Mouse (Mus musculus) heart, embryonic 10.5 days (tissue): Measurements from ENCODE around the gene Cisd3. TPM values are rescaled to one million over a fixed set of nuclear protein-coding genes. Genes with fewer than 3 reads are reported as not detected.
"Not testable (repeated sequence)": the region's sequence is repeated elsewhere in the genome, so short reads cannot be mapped to it uniquely, and the experiment has no call there.

Experiments used
- DNase-seq: peaks from one replicate; pipeline ENCODE4 v3.0.0-alpha.2; 2017; ENCODE audit warnings: low spot score
- H3K27ac ChIP-seq: fragments of 300-500 bp; sonication (generic); 2 replicates; pipeline ENCODE4 v1.5.1; 2016; ENCODE audit warnings: mild to moderate bottlenecking
- H3K27me3 ChIP-seq: fragments of 300-500 bp; sonication (generic); 2 replicates; pipeline ENCODE4 v1.6.1; 2016; ENCODE audit warnings: mild to moderate bottlenecking; ENCODE audit not compliant: poor library complexity, insufficient read depth, severe bottlenecking
- H3K36me3 ChIP-seq: fragments of 300-500 bp; sonication (generic); 2 replicates; pipeline ENCODE4 v1.6.1; 2016; ENCODE audit warnings: mild to moderate bottlenecking, moderate library complexity
- H3K4me1 ChIP-seq: fragments of 300-500 bp; sonication (generic); 2 replicates; pipeline ENCODE4 v1.6.1; 2016; ENCODE audit warnings: mild to moderate bottlenecking
- H3K4me3 ChIP-seq: fragments of 300-500 bp; sonication (generic); 2 replicates; pipeline ENCODE4 v1.5.1; 2016; ENCODE audit warnings: mild to moderate bottlenecking, moderate library complexity
- H3K9me3 ChIP-seq: fragments of 300-500 bp; sonication (generic); 2 replicates; pipeline ENCODE4 v1.6.1; 2016; ENCODE audit warnings: mild to moderate bottlenecking, moderate library complexity
- WGBS: fragments of 180-500 bp; shearing (Covaris S2); methylation state at CpG from one replicate; pipeline ENCODE4 v1.1.7; 2016; 5-methylcytosine and 5-hydroxymethylcytosine counted together
- microRNA-seq: library from miRNA; unstranded; fragments of <30 nt; microRNA quantifications from one replicate; pipeline ENCODE4, GENCODE M21; 2017
- polyA plus RNA-seq: library from polyadenylated mRNA; unstranded; fragments of >200 nt; fragmentation: Nextera tagmentation; extraction: Ambion mirVana; gene quantifications from 2 replicates; pipeline ENCODE4 v1.2.1, GENCODE M21; 2016

Cisd3 gene
- polyA plus RNA-seq, 1 experiment from 2014 or later, result 49.8 TPM

GRCm38 (mm10) chr11:97728730-97729129 is 43.1 kb downstream of the Cisd3 start:
- no peak for DNase-seq
- Histone ChIP-seq H3K36me3 (peaks cover 80% of the 10 kb centered on the region), H3K4me1 (peaks cover 17% of the 10 kb centered on the region), H3K4me3 (no peak overlapping the region), H3K9me3 (no peaks in the 10 kb centered on the region), H3K27ac (peak overlapping the region; percentile 12; the same call in 1 of the 2 replicates), H3K27me3 (no peaks in the 10 kb centered on the region)
- WGBS, result 69% methylated on average over 7 of the region's 7 CpGs

- H3K4me3 ChIP-seq, result peak overlapping the region; percentile 3; the same call in 1 of the 2 replicates
- H3K27ac ChIP-seq, result 0 out of 2 replicates have a peak overlapping the region, but pooled peaks have one; percentile 16
- no peaks in the 10 kb centered on the region for H3K9me3 ChIP-seq
- no peak for DNase-seq
- peaks cover 20% of the 10 kb centered on the region for H3K4me1 ChIP-seq
- H3K36me3 ChIP-seq, result peaks cover 40% of the 10 kb centered on the region
- no peaks in the 10 kb centered on the region for H3K27me3 ChIP-seq
- WGBS, result 44% methylated on average over 10 of the region's 10 CpGs
Observed at GRCm38 (mm10) chr11:97733689-97734088, 48.1 kb downstream of the Cisd3 start.

GRCm38 (mm10) chr11:97734810-97735209 is 49.2 kb downstream of the Cisd3 start:
- Histone ChIP-seq H3K4me1 (peaks cover 11% of the 10 kb centered on the region), H3K36me3 (peaks cover 30% of the 10 kb centered on the region)
- not testable (repeated sequence) for H3K9me3 ChIP-seq, H3K4me3 ChIP-seq, DNase-seq, H3K27ac ChIP-seq, H3K27me3 ChIP-seq
- WGBS, result 84% methylated on average over 5 of the region's 5 CpGs

GRCm38 (mm10) chr11:97736645-97737044 is 51.0 kb downstream of the Cisd3 start:
- H3K4me1 ChIP-seq, result peaks cover 14% of the 10 kb centered on the region
- peaks cover 14% of the 10 kb centered on the region for H3K36me3 ChIP-seq
- no peak for DNase-seq
- H3K9me3 ChIP-seq, result no peaks in the 10 kb centered on the region
- 87% methylated on average over 5 of the region's 5 CpGs for WGBS
- no peaks in the 10 kb centered on the region for H3K27me3 ChIP-seq
- no peak overlapping the region for H3K27ac ChIP-seq
- no peak overlapping the region for H3K4me3 ChIP-seq

GRCm38 (mm10) chr11:97737600-97737999 is 52.0 kb downstream of the Cisd3 start:
- no peaks in the 10 kb centered on the region for H3K9me3 ChIP-seq
- WGBS, result 79% methylated on average over 4 of the region's 4 CpGs
- H3K4me1 ChIP-seq, result peaks cover 21% of the 10 kb centered on the region
- H3K27me3 ChIP-seq, result no peaks in the 10 kb centered on the region
- no peak for DNase-seq
- no peak overlapping the region for H3K4me3 ChIP-seq
- H3K36me3 ChIP-seq, result 0 out of 2 replicates have a peak, but pooled peaks cover 5% of the 10 kb centered on the region
- H3K27ac ChIP-seq, result no peak overlapping the region

Small RNAs within 50 kb of the gene (microRNA-seq; reads per million reads assigned to microRNA genes)
- gene Gm24158 (not detected), gene Mir6927 (0.76 reads per million)

Other genes with a start within 250 kb of the Cisd3 start
- 1.3 TPM in 2 replicates for gene 4933428G20Rik, start 185.5 kb upstream of the Cisd3 start, polyA plus RNA-seq
- gene Srcin1, start 109.6 kb upstream of the Cisd3 start, polyA plus RNA-seq, result 0.05 and 0.14 TPM in 2 replicates
- 1.9 and 8.5 TPM in 2 replicates for gene Epop, start 56.1 kb upstream of the Cisd3 start, polyA plus RNA-seq
- gene Mllt6, start 22.4 kb upstream of the Cisd3 start, polyA plus RNA-seq, result 1.7 and 2.2 TPM in 2 replicates
- 9.7 and 13.5 TPM in 2 replicates for gene Pcgf2, start 14.7 kb downstream of the Cisd3 start, polyA plus RNA-seq
- gene Psmb3, start 17.6 kb downstream of the Cisd3 start, polyA plus RNA-seq, result 517 and 557 TPM in 2 replicates
- 0.96 and 1.3 TPM in 2 replicates for gene Pip4k2b, start 58.9 kb downstream of the Cisd3 start, polyA plus RNA-seq
- 11.6 and 17.0 TPM in 2 replicates for gene Cwc25, start 80.7 kb downstream of the Cisd3 start, polyA plus RNA-seq
- 0.30 TPM in 1 of 2 replicates, not detected in the other for gene 1700001P01Rik, start 90.1 kb downstream of the Cisd3 start, polyA plus RNA-seq
- gene Rpl23, start 96.6 kb downstream of the Cisd3 start, polyA plus RNA-seq, result 387 and 414 TPM in 2 replicates
- 50.8 and 65.1 TPM in 2 replicates for gene Lasp1, start 113.2 kb downstream of the Cisd3 start, polyA plus RNA-seq
- gene B230217C12Rik, start 155.0 kb downstream of the Cisd3 start, polyA plus RNA-seq, result 9.2 and 9.6 TPM in 2 replicates
- gene Fbxo47, start 198.3 kb downstream of the Cisd3 start, polyA plus RNA-seq, result 0.55 and 0.70 TPM in 2 replicates